Mouse (Mus musculus): ENCODE results near the gene Rgs6.

DNA sequence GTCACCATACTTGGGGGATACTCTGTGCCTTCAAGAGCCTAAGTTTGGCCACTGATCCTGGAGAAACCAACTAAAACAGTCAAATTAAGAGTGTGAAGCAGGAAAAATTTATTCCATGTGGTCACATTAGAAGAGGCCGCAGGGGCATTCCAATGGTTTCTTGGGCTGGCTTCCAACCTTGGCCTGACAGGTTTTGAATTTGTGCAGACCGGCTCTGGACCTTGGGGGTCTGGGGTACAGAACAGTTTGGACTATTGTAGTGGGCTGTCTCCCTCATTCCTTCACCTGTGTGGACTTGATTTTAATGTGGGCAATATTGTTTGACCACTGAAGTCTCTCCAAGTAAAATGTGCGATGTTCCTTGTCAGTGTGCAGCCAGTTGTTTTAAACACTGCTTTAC is 222.5 kb downstream of the Rgs6 start:
- TF ChIP-seq CTCF (IDR thresholded peaks at IDR 0.05; ENCODE audit: low read depth), result no peak
- no peak for TF ChIP-seq EP300 (IDR thresholded peaks at IDR 0.05; ENCODE audit: low read depth)

Measured in liver, embryonic 14.5 days (tissue).